Mouse (Mus musculus) left cerebral cortex, postnatal 4 days (tissue): ENCODE data around the gene Spam1. TPM values are rescaled to one million over a fixed set of nuclear protein-coding genes. Genes with fewer than 3 reads are reported as not detected.

Source experiments
- DNase-seq: peaks from one replicate; pipeline ENCODE4 v3.0.0-alpha.2; 2022
- intact Hi-C: fragments of 180-260 bp; cut with DNase I; formaldehyde crosslinking; loops from one replicate; pipeline ENCODE4 v1.15.1; 2025
- total RNA-seq, 2 experiments: library from RNA; stranded (reverse); gene quantifications; 2 replicates each; pipeline ENCODE4 v1.2.3; 2021

Gene Spam1
- not detected for total RNA-seq

GRCm38 (mm10) chr6:24790888-24791287 is at the start of gene Spam1:
TSS of gene Spam1 (plus strand) at chr6:24791188.
- intact Hi-C loops: no loop called here
- no peak for DNase-seq

DNA sequence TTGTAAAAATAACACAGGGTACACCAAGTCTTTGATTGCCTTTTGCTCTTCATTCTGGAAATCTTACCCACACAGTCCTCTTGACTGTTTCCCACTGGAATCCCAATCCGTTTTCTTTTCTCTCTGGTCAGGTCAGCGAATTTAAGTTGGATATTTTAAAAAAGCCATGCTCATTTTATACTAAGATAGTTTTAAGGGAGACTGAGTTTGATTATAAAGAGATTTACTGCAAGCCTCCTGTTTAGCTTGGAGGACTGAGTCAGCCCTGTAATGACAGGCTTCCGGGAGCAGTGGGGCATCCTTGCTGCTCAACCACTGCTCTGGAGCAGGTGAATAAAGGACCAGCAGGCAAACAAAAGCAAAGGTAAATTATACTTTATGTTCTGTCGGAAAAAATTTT is 43.0 kb upstream of the Spam1 start, which contains the start of gene Hyal4:
Gene Hyal4, plus strand, starts transcription at position 301 of the 400 bp plus-strand sequence.
- DNase-seq: no peak
- intact Hi-C loops: no loop called here

- intact Hi-C loops: no loop called here
- DNase-seq: no peak
Observed at GRCm38 (mm10) chr6:24759281-24759680, 31.7 kb upstream of the Spam1 start.

- DNase-seq: no peak
- intact Hi-C loops: no loop called here
Observed at GRCm38 (mm10) chr6:24766261-24766660, 24.7 kb upstream of the Spam1 start.

DNA sequence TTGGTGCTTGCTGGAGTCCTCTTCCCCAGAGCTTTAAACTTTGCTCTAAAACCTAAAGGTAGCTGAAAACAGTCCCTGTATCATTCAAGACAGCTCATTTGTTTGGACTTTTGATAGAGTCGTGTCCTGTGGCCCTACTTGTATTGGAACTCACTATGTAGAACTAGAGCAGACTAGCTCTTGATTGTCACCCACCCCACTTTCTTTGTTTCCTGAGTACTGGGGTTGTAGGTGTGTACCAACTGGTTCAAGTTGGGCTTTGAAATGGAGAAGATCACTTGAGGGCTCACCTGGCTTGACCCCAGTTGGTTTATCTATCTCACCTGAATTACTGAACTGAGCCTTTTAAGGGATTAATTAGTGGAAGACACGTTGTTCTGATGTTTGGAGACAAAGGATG is 11.8 kb upstream of the Spam1 start:
- no peak for DNase-seq
- intact Hi-C loops: no loop called here

- DNase-seq: no peak
- intact Hi-C loops: no loop called here
Observed at GRCm38 (mm10) chr6:24822070-24822469, 31.1 kb downstream of the Spam1 start.

Other genes with a start within 250 kb of the Spam1 start
- not detected for gene Lmod2, start 193.4 kb upstream of the Spam1 start, total RNA-seq
- 10 to 100 TPM; 44.0 to 44.3 TPM for gene Wasl, start 126.2 kb upstream of the Spam1 start, total RNA-seq
- gene Hyal6, start 57.9 kb upstream of the Spam1 start, total RNA-seq: not detected
- gene Hyal4, start 42.9 kb upstream of the Spam1 start, total RNA-seq: not detected
- not detected for gene Hyal5, start 66.8 kb downstream of the Spam1 start, total RNA-seq
- 10 to 100 TPM; 17.3 to 17.7 TPM for gene Tmem229a, start 165.1 kb downstream of the Spam1 start, total RNA-seq